Mouse (Mus musculus) spleen, postnatal 10 days (tissue): ENCODE measurements at regions not wholly inside any gene's neighbourhood (a gene's known extent, or its start where the extent isn't known, plus 50 kb on each side); places are given as distances from the start of the nearest gene placed in this dataset.

Source experiments
- DNase-seq, 2 experiments: peaks; one replicate each; pipeline ENCODE4 v3.0.0; 2021 to 2022; ENCODE audit warnings: low spot score in 2 of 2

GRCm38 (mm10) chr13:107835756-107836385 lies 208.4 kb upstream of the Smim15 start:
- DNase-seq, result no peak

DNA sequence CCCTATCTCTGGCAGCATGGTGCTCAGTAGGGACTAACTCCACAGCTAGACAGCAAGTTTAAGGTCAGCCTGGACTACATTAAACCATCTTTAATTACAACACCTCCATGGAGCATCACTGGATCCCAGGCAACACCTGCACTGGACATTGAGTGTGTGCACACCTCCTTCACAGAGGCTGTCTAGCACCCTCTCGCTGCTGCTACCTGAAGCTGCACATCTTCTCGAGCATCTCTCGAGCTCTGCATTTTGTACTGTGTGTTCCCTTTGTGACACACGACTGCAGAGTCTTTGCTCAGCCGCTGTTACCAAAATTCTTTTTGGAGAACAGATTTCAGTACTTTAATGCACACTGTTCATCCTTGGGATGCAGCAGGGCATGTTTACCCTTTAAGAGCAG lies 212.2 kb upstream of the Smim15 start:
- DNase-seq, result no peak

DNA sequence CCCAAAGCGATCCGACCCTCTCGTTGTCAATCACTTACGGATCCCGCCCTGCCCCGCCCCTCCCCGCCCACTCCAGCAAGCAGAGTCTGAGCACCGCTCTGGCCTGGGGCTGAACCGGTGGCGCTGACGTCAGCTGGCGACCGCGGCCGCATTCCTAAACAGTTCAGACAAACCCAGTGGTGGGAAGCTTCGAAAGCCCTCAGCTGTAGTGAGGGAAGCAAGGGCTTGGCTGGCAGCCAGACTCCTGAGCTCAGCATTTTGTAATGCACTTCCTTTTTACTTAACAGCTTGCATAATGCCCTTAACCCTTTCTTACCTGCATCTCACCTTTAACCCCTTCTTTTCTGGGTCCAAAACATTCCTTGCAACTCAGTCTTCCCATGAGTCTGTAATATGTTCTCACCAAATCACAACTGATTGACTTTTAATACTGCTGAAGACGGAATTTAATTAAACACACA lies 213.0 kb upstream of the Smim15 start:
- peak; percentile 40 to 83 for DNase-seq

GRCm38 (mm10) chr13:107830281-107830680 lies 214.0 kb upstream of the Smim15 start:
- DNase-seq, result no peak

DNA sequence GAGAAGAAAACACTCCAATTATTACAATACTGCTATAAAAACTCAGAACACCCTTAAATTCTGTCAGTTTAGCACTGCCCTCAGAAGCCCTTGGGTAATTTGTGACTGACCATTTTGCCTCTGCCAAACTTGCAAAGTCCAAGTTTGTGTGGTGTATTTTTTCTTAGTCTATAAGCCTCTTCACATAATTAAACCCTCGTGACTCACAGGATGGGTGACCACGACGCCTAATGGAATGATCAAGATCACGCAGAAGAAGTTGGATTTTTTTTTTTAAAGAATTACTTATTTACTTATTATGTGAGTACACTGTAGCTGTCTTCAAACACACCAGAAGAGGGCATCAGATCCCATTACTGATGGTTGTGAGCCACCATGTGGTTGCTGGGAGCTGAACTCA lies 214.4 kb upstream of the Smim15 start:
- no peak for DNase-seq

GRCm38 (mm10) chr13:107825636-107826035 lies 218.6 kb upstream of the Smim15 start:
- DNase-seq, result no peak

DNA sequence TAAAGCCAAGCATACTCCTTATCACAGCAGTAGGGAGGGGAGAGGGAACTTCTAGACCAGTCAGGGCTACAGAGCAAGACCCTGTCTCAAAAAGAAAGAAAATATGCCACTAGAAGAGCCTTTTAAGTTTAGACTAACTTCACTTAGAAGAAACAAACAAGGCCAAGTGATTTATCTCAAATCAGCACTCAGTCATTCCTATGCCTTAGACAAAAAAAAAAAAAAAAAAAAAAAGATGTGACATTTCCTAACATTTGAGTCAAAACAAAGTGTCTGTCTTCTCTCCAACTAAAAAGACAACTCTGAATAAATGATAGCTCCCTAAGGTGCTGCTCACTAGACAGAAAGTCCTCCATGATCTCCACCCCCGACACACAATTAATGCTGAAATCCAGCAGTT lies 220.9 kb upstream of the Smim15 start:
- no peak for DNase-seq

DNA sequence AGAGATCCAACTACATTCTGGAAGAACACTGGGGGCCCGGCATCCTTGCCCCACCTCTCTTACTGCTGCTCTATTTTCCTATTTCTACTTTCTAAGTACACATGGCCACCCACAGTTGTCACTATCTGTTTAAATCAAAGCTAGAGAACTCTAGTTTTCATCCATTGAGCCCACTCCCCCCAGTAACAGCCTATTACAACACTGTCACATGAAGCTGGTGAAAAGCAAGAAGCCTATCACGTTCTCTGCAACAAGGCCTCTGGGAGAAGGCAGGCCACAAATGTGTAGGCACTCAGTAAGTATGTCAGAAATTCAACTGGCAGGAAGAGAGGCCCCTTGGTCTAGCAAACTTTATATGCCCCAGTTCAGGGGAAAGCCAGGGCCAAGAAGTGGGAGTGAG lies 222.0 kb upstream of the Smim15 start:
- DNase-seq, result no peak

- no peak for DNase-seq
Observed at GRCm38 (mm10) chr13:107813562-107814161, 230.6 kb upstream of the Smim15 start.

DNA sequence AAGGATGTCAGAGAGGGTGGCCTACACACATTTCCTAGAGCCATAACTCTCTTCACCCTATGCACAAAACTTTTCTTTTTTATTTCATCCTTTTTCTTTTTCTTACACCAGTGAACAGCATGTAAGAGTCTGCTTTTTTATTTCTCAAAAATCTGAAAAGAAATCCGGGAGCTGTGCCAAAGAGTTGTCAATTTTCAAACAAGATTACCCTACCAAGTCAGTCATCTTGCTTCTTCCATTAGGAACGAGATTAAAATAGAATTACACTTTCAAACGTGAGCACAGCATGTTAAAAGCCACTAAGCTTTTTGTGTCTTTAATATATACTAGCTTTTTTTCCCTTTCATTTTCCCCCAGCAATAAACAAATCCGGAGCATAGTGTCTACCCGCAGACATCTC lies 232.2 kb upstream of the Smim15 start:
- DNase-seq, result no peak

DNA sequence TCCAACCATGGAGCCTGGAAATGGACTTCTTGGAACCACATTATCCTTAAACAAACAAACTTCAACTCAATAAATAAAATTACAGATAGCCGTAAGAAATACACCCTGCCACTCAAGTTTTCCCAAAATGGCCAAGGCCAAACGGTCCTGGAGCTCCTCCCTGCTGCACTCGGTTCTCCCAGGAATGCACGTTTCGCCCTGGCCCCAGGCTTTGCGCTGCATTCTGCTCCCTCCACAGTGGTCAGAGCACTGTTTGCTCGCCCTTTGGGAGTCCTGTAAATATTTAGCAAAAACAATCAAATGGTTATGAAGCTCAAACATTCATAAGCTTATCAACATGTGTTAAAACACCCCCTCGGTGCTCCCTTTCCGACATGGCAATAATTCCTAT lies 233.4 kb upstream of the Smim15 start:
- DNase-seq, result no peak

DNA sequence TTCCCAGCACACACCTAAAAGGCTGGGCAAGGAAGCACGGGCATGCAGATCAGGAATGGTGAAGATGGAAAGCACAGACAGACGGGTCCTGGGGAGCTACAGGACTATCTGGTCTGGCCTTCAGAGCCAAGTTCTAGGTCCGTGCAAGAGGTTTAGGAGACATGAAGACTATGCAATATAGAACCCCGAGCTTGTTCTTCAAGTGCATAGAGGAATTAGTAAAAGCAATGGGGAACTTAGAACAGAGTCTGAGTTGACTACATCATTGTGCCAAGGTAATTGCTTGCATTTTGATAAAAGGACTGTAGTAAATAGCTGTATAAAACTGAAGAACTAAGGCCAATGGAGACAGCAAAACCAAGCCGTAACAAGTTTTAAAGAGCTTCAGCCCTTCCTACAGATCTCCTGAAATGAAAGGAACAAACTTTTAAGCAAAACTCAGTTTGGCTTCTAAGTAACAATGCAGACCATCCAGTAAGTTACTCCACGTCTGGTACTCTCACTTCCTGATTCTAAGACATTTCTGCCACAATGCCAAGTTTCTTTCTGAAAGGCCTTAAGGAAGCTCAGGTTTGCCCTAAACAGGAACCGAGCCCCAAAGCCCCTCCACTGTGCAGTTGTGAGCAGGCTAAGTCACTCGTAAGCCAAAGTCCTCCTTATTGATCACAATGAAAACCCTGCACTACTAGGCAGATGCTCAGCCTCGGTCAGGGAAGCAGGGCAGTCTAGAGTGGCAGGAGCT lies 234.0 kb upstream of the Smim15 start:
- no peak for DNase-seq

DNA sequence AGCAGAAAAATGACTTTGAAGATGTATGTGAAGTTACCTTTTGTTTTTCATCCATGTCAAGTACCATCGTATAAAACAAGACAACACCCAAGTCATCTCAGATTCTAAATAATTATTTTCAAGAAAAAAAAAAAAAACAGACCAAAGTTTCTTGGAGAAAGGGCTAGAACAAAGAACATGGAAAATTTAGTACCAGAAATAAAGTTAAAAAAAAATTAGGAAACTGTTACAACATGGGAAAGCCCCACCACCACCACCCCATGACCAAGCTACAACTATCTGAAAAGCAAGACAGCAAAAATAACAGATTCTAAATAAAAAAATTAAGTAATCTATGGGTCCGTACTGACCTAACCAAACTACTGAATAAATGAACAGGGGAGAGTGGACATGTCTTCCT lies 235.3 kb upstream of the Smim15 start:
- no peak for DNase-seq

DNA sequence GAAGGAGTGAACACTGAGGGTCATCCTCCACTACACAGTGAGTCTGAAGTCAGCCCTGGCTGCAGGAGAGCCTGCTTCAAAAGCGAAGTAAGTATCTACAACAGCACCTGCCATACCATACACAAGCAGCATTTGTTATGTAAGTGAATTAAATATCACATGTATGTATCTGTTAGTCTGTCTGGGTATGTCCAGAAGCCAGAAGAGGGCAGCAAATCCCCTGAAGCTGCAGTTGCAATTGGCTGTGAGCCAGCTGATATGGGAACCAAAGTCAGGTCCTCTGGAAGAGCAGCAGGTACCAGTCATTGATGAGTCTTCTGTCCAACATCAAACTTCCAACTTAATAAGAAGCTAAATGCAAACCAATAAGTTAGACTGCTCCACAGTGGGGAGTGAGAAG lies 239.8 kb upstream of the Smim15 start:
- DNase-seq, result no peak

- no peak for DNase-seq
Observed at GRCm38 (mm10) chr13:107799199-107799945, 244.9 kb upstream of the Smim15 start.

- DNase-seq, result no peak
Observed at GRCm38 (mm10) chr13:107798144-107798543, 246.1 kb upstream of the Smim15 start.

GRCm38 (mm10) chr13:107795516-107795915 lies 248.7 kb upstream of the Smim15 start:
- no peak for DNase-seq

DNA sequence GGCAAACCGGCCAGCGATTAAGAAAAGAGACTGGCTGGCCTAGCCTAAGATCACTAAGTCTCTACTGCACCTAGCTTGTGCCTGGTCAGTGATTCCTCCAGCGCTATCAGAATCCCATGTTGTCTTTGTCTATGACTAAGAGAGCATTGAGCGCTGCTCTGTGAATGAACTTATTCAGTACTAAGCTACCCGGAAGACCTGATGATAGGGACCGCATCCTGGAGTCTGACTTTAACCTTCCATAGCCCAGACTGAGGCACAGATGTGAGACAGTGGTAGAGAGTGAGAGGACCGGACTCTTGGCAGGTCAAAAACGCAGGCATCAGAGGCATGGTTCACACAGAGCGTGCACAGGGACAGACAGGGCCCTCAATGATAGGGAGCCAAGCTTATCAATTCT lies 252.5 kb upstream of the Smim15 start:
- DNase-seq, result no peak

DNA sequence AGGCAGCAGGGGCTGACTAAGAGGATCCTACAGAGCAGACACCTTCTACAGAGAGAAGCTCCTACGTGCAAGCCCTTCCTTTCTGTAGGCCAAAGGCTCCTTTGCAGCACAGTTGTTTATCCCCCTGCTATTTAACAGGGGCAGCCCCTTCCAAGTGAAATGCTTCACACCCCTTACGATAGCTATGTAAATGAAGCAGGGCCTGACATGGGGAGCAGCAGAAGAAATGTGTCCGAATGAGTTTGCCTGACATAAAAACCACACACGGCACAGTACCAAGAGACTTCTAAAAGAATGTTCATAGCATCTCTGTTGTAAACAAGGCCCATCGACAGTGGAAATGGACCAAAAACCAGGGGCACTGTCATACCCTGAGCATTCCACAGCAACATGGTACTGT lies 259.3 kb upstream of the Smim15 start:
- no peak for DNase-seq

GRCm38 (mm10) chr13:107781741-107782140 lies 262.5 kb upstream of the Smim15 start:
- DNase-seq, result no peak

DNA sequence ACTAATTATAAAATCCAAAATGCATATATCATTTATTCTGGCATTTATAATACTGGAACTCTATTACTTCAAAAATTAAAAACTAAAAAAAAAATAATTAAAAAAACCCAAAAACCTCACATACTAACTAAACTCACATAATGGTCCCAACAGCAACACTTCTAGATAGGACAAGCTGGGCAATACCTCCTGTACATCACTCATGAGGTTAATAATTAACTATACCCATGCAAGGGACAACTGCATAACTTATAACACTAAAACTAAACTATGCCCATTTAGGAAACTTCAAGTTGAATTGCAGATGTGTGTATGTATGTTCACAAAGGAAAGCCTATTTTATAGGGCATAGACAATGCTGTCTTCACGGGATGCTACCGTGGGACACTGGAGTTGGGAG lies 263.0 kb upstream of the Smim15 start:
- DNase-seq, result no peak

DNA sequence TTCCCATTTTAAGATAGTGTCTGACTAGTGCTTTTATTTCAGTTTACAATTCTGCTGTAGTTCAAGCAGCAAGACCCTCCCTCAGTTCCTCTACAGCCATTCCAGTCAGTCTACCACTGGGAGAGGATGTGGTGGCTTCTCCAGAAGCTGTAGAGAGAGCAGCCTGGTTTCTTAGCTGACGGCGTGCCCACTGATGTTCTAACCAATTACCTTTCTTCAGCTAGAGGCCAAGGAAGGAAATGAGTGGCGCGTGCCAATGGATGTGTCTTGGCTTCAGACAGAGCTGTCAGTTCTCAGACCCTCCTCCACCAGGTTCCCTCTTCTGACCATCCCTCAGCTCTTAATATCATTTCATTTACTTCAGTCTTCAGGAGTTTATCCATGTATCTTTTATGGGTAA lies 264.7 kb upstream of the Smim15 start:
- DNase-seq, result no peak
